ENCODE assay signal across 8 mouse cellular contexts in the genomic region with DNA sequence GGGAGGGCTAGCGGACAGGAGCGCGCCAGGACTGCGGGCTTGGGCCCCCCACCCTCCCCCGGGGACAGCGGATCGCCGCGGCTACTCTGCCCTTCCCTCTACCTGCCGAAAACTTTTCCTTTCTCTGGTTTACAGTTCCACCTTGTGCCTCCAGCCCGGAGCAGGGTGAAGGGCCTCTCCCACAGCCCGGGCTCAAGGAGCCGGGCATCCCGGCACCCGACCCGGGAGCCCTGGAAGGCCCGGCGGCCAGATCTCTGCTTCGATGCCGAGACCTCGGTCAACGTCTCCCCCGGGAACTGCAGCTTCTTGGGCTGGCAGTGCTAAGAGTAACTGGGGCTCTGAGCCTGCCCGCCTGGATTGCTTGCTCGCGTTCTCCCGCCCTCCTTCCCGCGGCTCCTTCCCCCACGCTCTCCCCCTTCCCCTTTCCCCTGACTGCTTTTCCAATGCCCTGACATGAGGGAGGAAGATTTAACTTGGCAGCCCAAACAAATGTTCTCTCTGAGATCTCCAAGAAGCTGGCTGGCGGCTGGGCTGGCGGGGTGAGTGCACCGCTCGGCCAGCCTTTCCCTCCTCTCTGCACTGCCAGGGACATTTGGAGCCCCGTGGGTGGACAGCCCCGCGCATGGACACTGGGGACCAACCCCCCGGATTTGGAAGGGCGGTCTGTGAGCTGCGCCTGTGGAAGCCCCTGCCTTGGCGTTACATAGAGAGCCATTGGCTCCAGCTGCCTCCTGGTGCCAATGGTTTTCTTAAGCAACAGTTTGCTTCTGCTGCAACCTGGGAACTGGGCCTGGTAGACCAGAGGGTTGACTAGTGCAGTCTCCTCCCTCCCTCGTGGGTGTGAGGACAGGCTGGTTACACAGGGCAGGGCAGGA. TPM values are rescaled to one million over a fixed set of nuclear protein-coding genes. Genes with fewer than 3 reads are reported as not detected.
DNase-seq lines count a peak whose midpoint lies in the region; ATAC-seq and TF ChIP-seq lines count a peak whose summit lies in the region.

No protein-coding gene starts in this region.

- peaks cover 0 to 8% of the 10 kb centered on the region in 2 experiments; a peak in 2 of 4 replicates for H3K4me1 ChIP-seq in ES-E14 (ENCODE audit: control insufficient read depth in 2 of 2, insufficient read depth in 2 of 2, low read length in 2 of 2, poor library complexity in 1 of 2)
- H3K4me1 ChIP-seq in forebrain, embryonic 13.5 days = peaks cover 64% of the 10 kb centered on the region
- peaks cover 82% of the 10 kb centered on the region for H3K4me1 ChIP-seq in hindbrain, embryonic 10.5 days (replicated peaks)
- H3K4me1 ChIP-seq in lung, embryonic 14.5 days (ENCODE audit: insufficient read depth) = peaks cover 44% of the 10 kb centered on the region
- peaks cover 55% of the 10 kb centered on the region for H3K4me1 ChIP-seq in neural tube, embryonic 14.5 days (ENCODE audit: control insufficient read depth, insufficient read depth, low read length)

- no peaks in the 10 kb centered on the region for H3K36me3 ChIP-seq in ES-E14 (ENCODE audit: control insufficient read depth, insufficient read depth, low read length, poor library complexity, severe bottlenecking)
- H3K36me3 ChIP-seq in forebrain, embryonic 13.5 days (ENCODE audit: poor library complexity, severe bottlenecking) = no peaks in the 10 kb centered on the region
- no peaks in the 10 kb centered on the region for H3K36me3 ChIP-seq in hindbrain, embryonic 10.5 days
- no peaks in the 10 kb centered on the region for H3K36me3 ChIP-seq in lung, embryonic 14.5 days (ENCODE audit: insufficient read depth)
- no peaks in the 10 kb centered on the region for H3K36me3 ChIP-seq in neural tube, embryonic 14.5 days (ENCODE audit: control insufficient read depth, insufficient read depth, low read length)

- in situ Hi-C loops in ES-E14 (cut with MboI; ENCODE audit: low sequenced_read_pairs in 2 of 2, unreplicated experiment in 2 of 2) = no loop called here

- H3K9ac ChIP-seq in ES-E14 (ENCODE audit: insufficient read depth, low read depth, low read length, poor library complexity, severe bottlenecking) = peak overlapping the region; percentile 37
- peak overlapping the region; percentile 100 for H3K9ac ChIP-seq in forebrain, embryonic 13.5 days
- H3K9ac ChIP-seq in lung, embryonic 14.5 days = peak overlapping the region; percentile 96
- H3K9ac ChIP-seq in neural tube, embryonic 14.5 days (replicated peaks; ENCODE audit: low read depth, low read length) = peak overlapping the region; percentile 88

- peak overlapping the region; percentile 94 for H3K4me2 ChIP-seq in forebrain, embryonic 13.5 days
- H3K4me2 ChIP-seq in lung, embryonic 14.5 days = peak overlapping the region; percentile 80
- peak overlapping the region; percentile 92 for H3K4me2 ChIP-seq in neural tube, embryonic 14.5 days (ENCODE audit: low read depth, low read length)

- peak overlapping the region; percentile 68 to 70 for H3K4me3 ChIP-seq in ES-E14 (ENCODE audit: insufficient read depth in 1 of 2, low read depth in 1 of 2, low read length in 2 of 2, poor library complexity in 1 of 2, severe bottlenecking in 1 of 2)
- H3K4me3 ChIP-seq in forebrain, embryonic 13.5 days = peak overlapping the region; percentile 96
- H3K4me3 ChIP-seq in hindbrain, embryonic 10.5 days = peak overlapping the region; percentile 97
- peak overlapping the region; percentile 97 for H3K4me3 ChIP-seq in lung, embryonic 14.5 days (ENCODE audit: low read depth, low read length)
- H3K4me3 ChIP-seq in neural tube, embryonic 14.5 days (ENCODE audit: low read depth, low read length) = peak overlapping the region; percentile 84

- H3K27ac ChIP-seq in ES-E14 (ENCODE audit: insufficient read depth, low read depth, low read length, poor library complexity, severe bottlenecking) = no peak overlapping the region
- H3K27ac ChIP-seq in forebrain, embryonic 13.5 days = peak overlapping the region; percentile 99
- peak overlapping the region; percentile 98 for H3K27ac ChIP-seq in hindbrain, embryonic 10.5 days
- peak overlapping the region; percentile 99 for H3K27ac ChIP-seq in lung, embryonic 14.5 days (ENCODE audit: low read depth)
- peak overlapping the region; percentile 95 for H3K27ac ChIP-seq in neural tube, embryonic 14.5 days (ENCODE audit: low read depth, low read length)

- no peak for TF ChIP-seq CTCF in lung, embryonic 14.5 days (IDR thresholded peaks at IDR 0.05; ENCODE audit: low read depth)

- ATAC-seq in cerebellum, adult (ENCODE audit: insufficient number of reproducible peaks, low FRiP score, low TSS enrichment) = 0 out of 2 replicates have a peak, but pooled peaks have one; percentile 0
- ATAC-seq in forebrain, embryonic 13.5 days = no peak
- peak; percentile 7; the same call in 1 of the 2 replicates for ATAC-seq in lung, embryonic 14.5 days (ENCODE audit: insufficient read depth)
- ATAC-seq in neural tube, embryonic 14.5 days (ENCODE audit: low read depth) = no peak

- H3K9me3 ChIP-seq in ES-E14 (ENCODE audit: control insufficient read depth, insufficient read depth, low read depth, low read length) = no peaks in the 10 kb centered on the region
- H3K9me3 ChIP-seq in forebrain, embryonic 13.5 days (replicated peaks) = no peaks in the 10 kb centered on the region
- no peaks in the 10 kb centered on the region for H3K9me3 ChIP-seq in hindbrain, embryonic 10.5 days
- H3K9me3 ChIP-seq in lung, embryonic 14.5 days (ENCODE audit: low read depth, low read length) = no peaks in the 10 kb centered on the region
- no peaks in the 10 kb centered on the region for H3K9me3 ChIP-seq in neural tube, embryonic 14.5 days (ENCODE audit: control insufficient read depth, low read length)

- no peaks in the 10 kb centered on the region for H3K27me3 ChIP-seq in forebrain, embryonic 13.5 days
- peaks cover under 1% of the 10 kb centered on the region; the same call in 1 of the 2 replicates for H3K27me3 ChIP-seq in hindbrain, embryonic 10.5 days (ENCODE audit: insufficient read depth, poor library complexity, severe bottlenecking)
- H3K27me3 ChIP-seq in lung, embryonic 14.5 days (ENCODE audit: insufficient read depth, low read length) = no peaks in the 10 kb centered on the region
- no peaks in the 10 kb centered on the region for H3K27me3 ChIP-seq in neural tube, embryonic 14.5 days (ENCODE audit: control insufficient read depth, insufficient read depth, low read length)

- WGBS in forebrain, embryonic 13.5 days = under 1% methylated on average over 32 of the region's 42 CpGs
- under 1% methylated on average over 42 of the region's 42 CpGs for WGBS in hindbrain, embryonic 10.5 days
- WGBS in lung, embryonic 14.5 days = under 1% methylated on average over 42 of the region's 42 CpGs
- WGBS in neural tube, embryonic 14.5 days = 0% methylated on average over 37 of the region's 42 CpGs

- DNase-seq in ES-E14 (ENCODE audit: low read depth, low spot score) = peak; percentile 16
- DNase-seq in hindbrain, embryonic 10.5 days (ENCODE audit: low spot score) = peak; percentile 69
- peak; percentile 66 for DNase-seq in layer of hippocampus, adult 9-11 months
- DNase-seq in lung, embryonic 14.5 days = peak; percentile 75
- DNase-seq in thymus, postnatal 36 days = peak; percentile 48 to 57

TF ChIP-seq in ES-E14, 5 proteins besides CTCF, POLR2A, EP300 and RAD21:
- TF ChIP-seq HCFC1 (IDR thresholded peaks at IDR 0.05; ENCODE audit: borderline replicate concordance, insufficient read depth, low read length) (no peak), ZC3H11A (IDR thresholded peaks at IDR 0.05; ENCODE audit: borderline replicate concordance, low read depth, low read length) (no peak), MAFK (IDR thresholded peaks at IDR 0.05; ENCODE audit: insufficient read depth, low read depth, low read length) (no peak)
TF ChIP-seq in ES-E14: peak in this region for 0.

RNA-seq across cellular contexts. Expression of gene Zmiz1, which starts 2.1 kb away (rescaled TPM):
- 10.5 and 16.9 TPM in 2 replicates for total RNA-seq in ES-E14 (2012; rRNA removed)
- 57.2 and 61.3 TPM in 2 replicates for polyA plus RNA-seq in forebrain, embryonic 13.5 days (2015; fragmentation: Nextera tagmentation; extraction: Ambion mirVana)
- polyA plus RNA-seq in hindbrain, embryonic 10.5 days (2016; fragmentation: Nextera tagmentation; extraction: Ambion mirVana) = 44.4 and 60.1 TPM in 2 replicates
- polyA plus RNA-seq in lung, embryonic 14.5 days (2014; fragmentation: Nextera tagmentation; extraction: Ambion mirVana) = 33.5 TPM in 2 replicates
- 72.7 and 75.0 TPM in 2 replicates for polyA plus RNA-seq in neural tube, embryonic 14.5 days (2014; fragmentation: Nextera tagmentation; extraction: Ambion mirVana)

Comparison
In these comparisons a context has a peak if more than half of its experiments do, and no peak if none do; other contexts are left out.
1. DNase-seq: peak in every context shown above with its lines; median percentile 75 in lung, embryonic 14.5 days; 69 in hindbrain, embryonic 10.5 days; 66 in layer of hippocampus, adult 9-11 months; 52 in thymus, postnatal 36 days; 16 in ES-E14.
2. H3K9ac ChIP-seq: peak in every context shown above with its lines; median percentile 100 in forebrain, embryonic 13.5 days; 96 in lung, embryonic 14.5 days; 88 in neural tube, embryonic 14.5 days; 37 in ES-E14.
3. ATAC-seq: peak in cerebellum, adult (single experiment) and lung, embryonic 14.5 days (single experiment); none in forebrain, embryonic 13.5 days (single experiment) and neural tube, embryonic 14.5 days (single experiment).
4. Peak in every context shown above with its lines, with median percentiles within 50 percentile points of each other: H3K4me3 ChIP-seq and H3K4me2 ChIP-seq.